Mouse (Mus musculus) left cerebral cortex, adult 2 months (tissue): Measurements from ENCODE around the gene Olfr1415. TPM values are rescaled to one million over a fixed set of nuclear protein-coding genes. Genes with fewer than 3 reads are reported as not detected.

Experiments
- DNase-seq, 2 experiments: peaks; one replicate each; pipeline ENCODE4 v3.0.0; 2021 to 2022; ENCODE audit warnings: low spot score in 2 of 2, mixed read lengths in 1 of 2; ENCODE audit errors: extremely low spot score in 1 of 2
- H3K27ac ChIP-seq: fragments of 200-600 bp; 2 replicates; pipeline ENCODE4 v1.8.1; 2022
- H3K4me3 ChIP-seq: fragments of 200-600 bp; 2 replicates; pipeline ENCODE4 v1.8.1; 2022
- CTCF ChIP-seq: fragments of 200-600 bp; IDR thresholded peaks from 2 replicates; pipeline ENCODE4 v1.8.1; 2022; ENCODE audit warnings: antibody characterized with exemption, mild to moderate bottlenecking, moderate library complexity
- intact Hi-C: fragments of 180-260 bp; cut with DNase I; formaldehyde crosslinking; loops from one replicate; pipeline ENCODE4 v1.15.1; 2025
- microRNA-seq, 2 experiments: library from miRNA; unstranded; fragments of <30 nt; microRNA quantifications; one replicate each; pipeline ENCODE4 v1.2.0; 2021
- total RNA-seq, 2 experiments: library from RNA; stranded (reverse); gene quantifications; 2 replicates each; pipeline ENCODE4 v1.2.3; 2021

The Olfr1415 gene
- total RNA-seq, 2 experiments from 2014 or later = not detected

GRCm38 (mm10) chr1:92468891-92469290 is 27.0 kb downstream of the Olfr1415 start:
- Histone ChIP-seq H3K4me3 (no peak overlapping the region), H3K27ac (no peak overlapping the region)
- intact Hi-C loops = no loop called here
- no peak for TF ChIP-seq CTCF
- DNase-seq = no peak

DNA sequence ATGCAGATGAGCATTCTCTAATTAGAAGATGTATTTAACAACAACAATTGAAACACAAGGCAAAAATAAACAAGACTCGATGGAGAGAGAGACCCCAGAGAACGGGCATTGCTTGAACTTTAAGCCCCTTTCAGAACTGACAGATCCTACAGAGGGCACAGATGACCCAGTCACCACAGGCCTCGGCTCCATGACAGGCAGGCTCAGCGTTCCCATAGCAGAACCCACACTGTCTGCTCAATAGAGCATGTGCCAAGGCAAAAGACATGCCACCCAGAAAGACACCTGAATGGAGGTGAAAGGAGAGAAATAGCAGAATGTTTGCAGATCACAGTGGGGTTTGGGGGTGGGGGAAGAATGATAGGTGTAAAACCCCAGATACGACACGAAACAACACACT is 37.5 kb downstream of the Olfr1415 start:
- DNase-seq = no peak
- no peak for TF ChIP-seq CTCF
- no peak overlapping the region for H3K4me3 ChIP-seq
- intact Hi-C loops = no loop called here
- no peak overlapping the region for H3K27ac ChIP-seq

DNA sequence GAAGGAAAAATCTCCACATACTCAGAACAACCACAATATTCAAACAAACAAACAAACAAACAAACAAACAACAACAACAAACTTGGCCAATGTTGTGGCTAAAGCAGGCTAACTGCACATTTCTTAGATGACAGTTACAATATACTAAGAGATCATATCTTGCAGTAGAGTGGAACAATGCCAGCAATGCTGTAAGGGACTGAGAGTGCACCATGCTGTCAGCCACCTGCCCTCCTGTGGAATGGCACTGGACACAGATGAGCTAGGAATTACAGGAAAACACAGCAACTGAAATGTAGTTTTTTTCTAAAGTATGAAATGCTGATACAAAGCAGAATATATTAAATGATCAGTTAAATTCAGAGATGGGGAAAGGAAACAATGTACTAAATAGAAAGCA is 38.1 kb downstream of the Olfr1415 start:
- intact Hi-C loops = no loop called here
- no peak for DNase-seq
- no peak overlapping the region for H3K4me3 ChIP-seq
- H3K27ac ChIP-seq = no peak overlapping the region
- no peak for TF ChIP-seq CTCF

GRCm38 (mm10) chr1:92453751-92454445 is 42.0 kb downstream of the Olfr1415 start:
- H3K4me3 ChIP-seq = no peak overlapping the region
- TF ChIP-seq CTCF = peak; percentile 79
- no peak for DNase-seq
- H3K27ac ChIP-seq = no peak overlapping the region
- intact Hi-C loops = loop anchor here (1.0 to 5.0 kb wide), 4 partner anchors 282 to 932 kb away; no protein-coding TSS in a partner anchor

DNA sequence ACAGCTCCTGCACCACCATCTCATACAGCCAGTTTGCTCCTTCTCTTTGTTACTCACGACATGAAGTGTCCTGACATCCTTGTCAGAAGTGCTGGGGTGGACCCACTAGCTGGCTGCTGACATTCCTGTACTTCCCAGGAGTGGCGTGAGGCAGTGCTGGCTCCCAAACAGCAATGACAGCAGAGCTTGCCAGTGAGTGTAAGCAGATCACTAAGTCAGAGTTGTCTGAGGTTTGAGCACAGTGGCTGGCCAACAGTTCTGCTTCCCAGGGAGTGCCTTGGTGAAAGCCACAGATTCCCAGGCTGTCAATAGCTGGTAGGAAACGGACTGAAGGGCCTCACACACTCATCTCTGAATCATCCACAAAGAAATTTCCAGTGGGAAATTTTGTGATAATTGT is 47.6 kb downstream of the Olfr1415 start:
- TF ChIP-seq CTCF = no peak
- Histone ChIP-seq H3K27ac (no peak overlapping the region), H3K4me3 (no peak overlapping the region)
- no peak for DNase-seq
- intact Hi-C loops = no loop called here

DNA sequence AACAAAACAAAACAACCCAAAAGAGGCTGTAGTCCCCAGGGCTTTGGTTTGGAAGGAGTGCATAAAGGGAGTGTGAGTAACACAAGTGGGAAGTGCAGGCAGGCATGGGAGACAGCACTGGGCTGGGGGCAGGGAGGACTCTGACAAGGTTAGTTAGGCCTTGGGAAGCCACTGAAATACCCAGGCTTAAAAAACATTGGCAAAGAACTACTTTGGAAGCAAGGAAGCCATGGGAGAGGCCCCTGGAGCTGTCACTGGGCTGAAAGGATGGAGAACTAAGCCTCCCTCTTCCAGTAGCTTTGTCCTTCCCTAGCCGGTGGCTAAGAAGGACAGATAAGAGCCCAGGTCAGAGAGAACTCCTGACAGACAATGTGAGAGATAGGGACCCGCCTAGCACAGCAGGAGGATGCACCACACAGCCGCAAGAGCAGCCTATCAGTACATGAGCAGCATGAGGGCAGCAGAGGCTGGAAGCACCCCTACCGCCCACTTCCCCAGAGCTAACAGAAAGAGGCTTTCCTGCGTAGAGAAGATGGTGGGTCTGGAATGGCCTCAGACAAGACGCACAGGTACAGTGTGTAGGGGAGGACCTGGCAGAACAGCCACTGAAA is 54.3 kb downstream of the Olfr1415 start:
- TF ChIP-seq CTCF = no peak
- no peak for DNase-seq
- Histone ChIP-seq H3K27ac (no peak overlapping the region), H3K4me3 (no peak overlapping the region)
- intact Hi-C loops = no loop called here

DNA sequence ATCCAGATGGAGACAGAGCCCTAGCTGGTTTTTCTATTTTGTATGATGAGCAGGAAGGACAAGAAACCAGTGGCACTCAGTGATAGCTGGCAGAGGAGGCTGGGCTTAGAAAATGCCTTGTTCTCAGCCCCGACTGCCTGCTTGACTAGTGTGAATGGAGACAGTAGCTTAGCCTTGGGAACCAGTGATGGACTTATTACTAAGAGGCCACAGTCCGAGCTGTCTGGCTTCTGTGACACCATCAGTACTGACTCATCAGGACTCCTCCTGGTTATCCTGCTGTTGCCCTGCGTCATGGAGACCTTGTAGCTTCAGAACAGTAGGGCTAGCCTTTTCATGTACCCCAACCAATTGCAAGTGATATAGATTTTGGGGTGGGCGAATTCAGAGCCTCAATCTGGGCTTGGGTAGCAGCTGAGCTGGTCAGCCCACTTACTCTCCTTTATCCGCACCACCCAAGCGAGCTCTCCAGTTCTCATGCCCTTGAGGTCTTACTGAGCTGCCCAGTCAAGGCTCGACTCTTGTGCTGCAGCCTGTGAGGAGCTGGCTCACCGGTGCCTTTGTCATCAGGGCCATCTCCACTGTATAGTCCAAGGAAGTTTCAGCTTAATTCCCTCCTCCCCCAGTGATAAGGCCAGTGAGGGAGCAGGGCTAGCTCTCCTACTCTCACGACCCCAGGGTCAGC is 55.7 kb downstream of the Olfr1415 start:
- intact Hi-C loops = no loop called here
- no peak for DNase-seq
- no peak overlapping the region for H3K4me3 ChIP-seq
- H3K27ac ChIP-seq = no peak overlapping the region
- TF ChIP-seq CTCF = no peak

Small RNA genes within 50 kb of the gene (microRNA-seq; reads per million reads assigned to microRNA genes)
- 8.8 to 12.4 reads per million in 2 experiments for gene Mir6900

Other genes with a start within 250 kb of the Olfr1415 start
- 100 to 1,000 TPM; 223 to 229 TPM for gene Ndufa10, start 22.2 kb downstream of the Olfr1415 start, total RNA-seq
- not detected for gene Olfr1416, start 11.0 kb downstream of the Olfr1415 start, total RNA-seq
- not detected for gene Olfr1414, start 22.6 kb upstream of the Olfr1415 start, total RNA-seq
- not detected for gene Olfr1413, start 75.2 kb upstream of the Olfr1415 start, total RNA-seq
- gene Olfr1412, start 89.7 kb upstream of the Olfr1415 start, total RNA-seq = not detected
- gene Olfr1411, start 98.3 kb upstream of the Olfr1415 start, total RNA-seq = not detected
- gene Olfr1410, start 109.7 kb upstream of the Olfr1415 start, total RNA-seq = not detected
- not detected for gene Olfr12, start 121.7 kb upstream of the Olfr1415 start, total RNA-seq
- gene Cops9, start 145.9 kb upstream of the Olfr1415 start, total RNA-seq = 100 to 1,000 TPM; 237 TPM
- not detected for gene Otos, start 152.7 kb upstream of the Olfr1415 start, total RNA-seq